Mouse (Mus musculus): Measurements from ENCODE around the gene Lrrk1.
"Not testable (repeated sequence)": the region's sequence is repeated elsewhere in the genome, so short reads cannot be mapped to it uniquely, and the experiment has no call there.

Lrrk1 gene

DNA sequence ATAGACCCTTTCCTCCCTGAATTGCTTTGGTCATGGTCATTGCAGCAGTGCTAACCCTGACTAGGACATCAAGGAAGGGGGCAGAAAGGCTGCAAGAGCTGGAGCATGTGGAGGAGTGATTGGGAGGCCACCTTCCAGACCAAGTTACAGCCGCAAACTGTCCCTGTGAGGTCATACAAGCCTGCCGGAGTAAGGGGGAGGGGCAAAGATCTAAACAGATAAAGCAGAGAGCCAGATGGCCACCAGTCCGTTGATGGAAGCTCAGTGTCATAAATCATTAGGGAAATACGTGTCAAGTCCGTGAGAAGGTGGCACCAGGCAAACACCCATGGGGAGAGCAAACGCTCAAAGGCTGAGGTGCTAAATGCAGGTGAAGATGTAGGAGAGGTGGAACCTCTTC lies 173.7 kb downstream of the Lrrk1 start:
- in situ Hi-C loops (cut with MboI; ENCODE audit: unreplicated experiment in 2 of 2), result no loop called here

DNA sequence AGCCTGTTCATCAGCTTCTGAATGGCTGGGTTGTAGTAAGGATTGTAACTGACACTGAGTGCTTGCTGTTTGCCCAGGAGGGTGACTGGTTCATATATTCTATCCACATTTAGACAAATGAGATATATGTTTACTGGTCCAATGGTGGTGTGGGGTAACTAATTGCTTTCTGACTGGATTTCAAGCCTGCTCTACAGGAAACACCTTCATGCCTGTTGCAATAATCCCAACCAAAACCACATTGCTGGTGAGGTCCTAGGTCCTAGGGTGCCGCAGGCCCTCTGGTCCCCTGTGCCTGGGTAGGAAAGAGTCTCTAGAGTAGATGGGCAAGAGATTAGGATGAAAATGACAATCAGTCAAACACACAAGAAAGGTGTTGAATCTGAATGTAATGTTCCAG lies 175.3 kb downstream of the Lrrk1 start:
- in situ Hi-C loops (cut with MboI; ENCODE audit: unreplicated experiment in 2 of 2), result no loop called here

DNA sequence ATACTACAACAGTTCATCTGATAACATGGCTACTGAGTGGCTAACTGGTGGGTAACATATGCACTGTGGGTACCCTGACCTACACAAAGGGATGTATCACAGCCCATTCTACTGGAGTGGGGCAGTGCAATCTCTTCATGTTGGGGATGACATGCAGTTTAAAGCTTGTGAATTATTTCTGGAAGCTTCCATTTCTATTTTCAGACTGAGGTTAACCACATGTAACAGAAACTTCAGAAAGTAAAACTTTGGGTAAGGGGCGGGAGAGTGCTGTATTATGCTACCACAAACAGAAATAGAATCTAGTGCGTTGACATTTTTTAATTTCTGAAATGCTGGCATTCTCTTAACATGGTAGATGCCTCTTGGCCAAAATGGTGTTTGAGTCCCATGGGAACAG lies 178.2 kb downstream of the Lrrk1 start:
- in situ Hi-C loops (cut with MboI; ENCODE audit: unreplicated experiment in 2 of 2), result no loop called here

DNA sequence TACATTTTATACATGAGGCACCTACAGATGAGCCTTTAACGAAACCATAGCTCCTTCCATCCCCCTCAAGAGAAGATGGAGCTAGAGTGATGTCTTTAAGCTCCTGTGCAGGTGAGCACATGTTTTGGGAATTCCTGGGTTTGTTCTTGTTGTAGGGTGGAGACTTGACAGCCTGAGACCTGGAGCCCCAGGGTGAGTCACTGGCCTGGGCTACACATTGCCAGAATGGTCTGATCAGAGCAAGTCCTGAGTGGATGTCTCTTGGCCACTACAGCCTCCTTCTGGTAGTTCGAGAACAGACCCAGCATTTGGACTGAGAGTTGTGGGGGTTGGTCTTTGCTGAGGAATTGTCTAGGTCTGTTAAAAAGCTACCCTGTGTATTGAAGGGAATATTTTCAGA lies 186.5 kb downstream of the Lrrk1 start:
- in situ Hi-C loops (cut with MboI; ENCODE audit: unreplicated experiment in 2 of 2), result loop anchor here in 1 of 2 experiments (5.0 kb wide), 1 partner anchor 41 kb away; no protein-coding TSS in a partner anchor

DNA sequence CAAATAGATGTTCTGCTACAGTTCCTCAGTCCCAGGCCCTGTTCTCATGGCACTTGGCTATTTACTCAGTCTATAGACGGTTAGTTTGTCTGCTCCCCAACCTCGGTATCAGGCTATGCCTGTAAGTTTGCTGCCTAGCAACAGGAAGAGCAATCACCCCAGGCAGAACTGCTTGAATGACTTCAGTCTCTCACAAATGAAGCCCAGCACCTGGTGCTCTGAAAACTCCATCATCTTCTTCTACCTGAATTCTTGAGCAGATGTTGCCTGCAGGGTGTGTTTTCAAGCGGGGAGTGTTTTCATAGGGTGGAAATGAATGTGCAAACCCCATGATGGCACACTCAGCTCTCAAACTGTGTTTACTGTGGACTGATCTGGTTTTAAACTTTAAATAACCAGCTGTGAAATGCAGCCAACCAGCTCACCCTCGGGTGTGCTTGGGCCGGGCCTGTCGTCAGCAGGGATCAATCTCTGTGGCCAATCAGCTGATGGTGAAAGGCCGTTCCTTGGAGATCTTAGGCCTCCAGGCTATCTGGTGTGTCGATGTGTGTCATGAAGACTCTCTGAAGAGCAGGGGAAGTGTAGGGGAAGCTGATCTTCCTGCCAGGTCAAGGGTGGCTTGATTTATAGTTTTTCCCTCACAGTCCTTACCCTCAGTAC lies 187.2 kb downstream of the Lrrk1 start:
- in situ Hi-C loops (cut with MboI; ENCODE audit: unreplicated experiment in 2 of 2), result loop anchor here in 1 of 2 experiments (5.0 kb wide), 1 partner anchor 41 kb away; no protein-coding TSS in a partner anchor

DNA sequence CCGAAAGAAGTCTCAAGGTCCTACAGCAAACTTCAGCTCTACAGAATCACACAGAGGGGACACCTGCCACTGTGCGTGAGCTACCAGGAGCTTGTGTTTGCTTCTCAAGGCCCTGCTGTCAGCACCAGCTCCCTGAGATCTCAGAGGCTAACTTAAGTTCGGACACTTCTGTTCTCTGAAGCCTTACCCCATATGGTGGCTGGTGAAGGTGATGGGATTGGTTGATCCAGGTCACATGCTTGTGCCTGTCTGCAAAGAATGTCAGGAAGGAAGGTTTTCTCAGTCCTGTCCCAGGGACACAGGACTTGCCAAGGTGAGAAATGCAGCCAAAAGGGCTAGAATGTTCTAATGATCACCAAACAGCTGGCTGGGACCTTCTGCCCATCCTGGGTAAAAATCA lies 187.8 kb downstream of the Lrrk1 start:
- in situ Hi-C loops (cut with MboI; ENCODE audit: unreplicated experiment in 2 of 2), result loop anchor here in 1 of 2 experiments (5.0 kb wide), 1 partner anchor 42 kb away; no protein-coding TSS in a partner anchor

- in situ Hi-C loops (cut with MboI; ENCODE audit: unreplicated experiment in 2 of 2), result loop anchor here in 1 of 2 experiments (5.0 kb wide), 2 partner anchors 48 to 87 kb away; no protein-coding TSS in a partner anchor
Observed at GRCm38 (mm10) chr7:66199391-66199831, 188.7 kb downstream of the Lrrk1 start.

- in situ Hi-C loops (cut with MboI; ENCODE audit: unreplicated experiment in 2 of 2), result loop anchor here in 1 of 2 experiments (5.0 kb wide), 2 partner anchors 49 to 86 kb away; no protein-coding TSS in a partner anchor
Observed at GRCm38 (mm10) chr7:66198416-66198815, 189.7 kb downstream of the Lrrk1 start.

- in situ Hi-C loops (cut with MboI; ENCODE audit: unreplicated experiment in 2 of 2), result loop anchor here in 1 of 2 experiments (5.0 kb wide), 2 partner anchors 50 to 85 kb away; no protein-coding TSS in a partner anchor
Observed at GRCm38 (mm10) chr7:66196609-66197445, 191.3 kb downstream of the Lrrk1 start.

- in situ Hi-C loops (cut with MboI; ENCODE audit: unreplicated experiment in 2 of 2), result loop anchor here in 1 of 2 experiments (5.0 kb wide), 2 partner anchors 51 to 84 kb away; no protein-coding TSS in a partner anchor
Observed at GRCm38 (mm10) chr7:66195881-66196280, 192.3 kb downstream of the Lrrk1 start.

DNA sequence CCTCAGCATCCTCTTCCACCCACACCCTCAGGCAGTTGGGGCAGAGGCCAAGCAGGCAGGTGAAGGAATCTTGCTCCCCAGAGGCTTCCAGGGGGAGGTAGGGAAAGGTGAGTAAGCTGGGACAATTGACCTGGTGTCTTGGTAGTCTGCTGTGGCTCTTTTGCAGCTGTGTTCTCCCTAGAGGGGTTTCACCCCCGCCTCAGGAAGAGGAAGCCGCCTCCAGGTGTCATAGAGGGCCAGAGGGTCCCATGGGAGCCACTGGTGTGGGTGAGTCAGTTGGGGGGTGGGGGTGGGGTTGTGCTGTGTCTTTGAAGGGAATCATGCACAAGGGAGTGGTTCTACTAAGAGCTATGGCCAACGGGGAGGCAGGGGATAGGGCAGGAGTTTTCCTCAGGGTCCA lies 193.6 kb downstream of the Lrrk1 start:
- in situ Hi-C loops (cut with MboI; ENCODE audit: unreplicated experiment in 2 of 2), result no loop called here

DNA sequence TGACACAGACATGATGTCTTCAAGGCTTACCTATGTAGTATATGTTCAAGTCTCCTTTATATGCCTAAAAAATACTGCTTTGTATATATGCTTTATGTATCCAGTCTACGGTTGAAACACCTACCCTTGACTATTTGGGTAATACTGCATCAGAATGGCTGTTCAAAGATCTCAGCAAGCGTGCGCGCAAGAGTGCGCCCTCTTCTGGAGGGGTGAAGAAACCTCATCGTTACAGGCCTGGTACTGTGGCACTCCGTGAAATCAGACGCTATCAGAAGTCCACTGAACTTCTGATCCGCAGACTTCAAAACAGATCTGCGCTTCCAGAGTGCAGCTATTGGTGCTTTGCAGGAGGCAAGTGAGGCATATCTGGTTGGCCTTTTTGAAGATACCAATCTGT lies 197.8 kb downstream of the Lrrk1 start:
- in situ Hi-C loops (cut with MboI; ENCODE audit: unreplicated experiment in 2 of 2), result not testable (repeated sequence)

DNA sequence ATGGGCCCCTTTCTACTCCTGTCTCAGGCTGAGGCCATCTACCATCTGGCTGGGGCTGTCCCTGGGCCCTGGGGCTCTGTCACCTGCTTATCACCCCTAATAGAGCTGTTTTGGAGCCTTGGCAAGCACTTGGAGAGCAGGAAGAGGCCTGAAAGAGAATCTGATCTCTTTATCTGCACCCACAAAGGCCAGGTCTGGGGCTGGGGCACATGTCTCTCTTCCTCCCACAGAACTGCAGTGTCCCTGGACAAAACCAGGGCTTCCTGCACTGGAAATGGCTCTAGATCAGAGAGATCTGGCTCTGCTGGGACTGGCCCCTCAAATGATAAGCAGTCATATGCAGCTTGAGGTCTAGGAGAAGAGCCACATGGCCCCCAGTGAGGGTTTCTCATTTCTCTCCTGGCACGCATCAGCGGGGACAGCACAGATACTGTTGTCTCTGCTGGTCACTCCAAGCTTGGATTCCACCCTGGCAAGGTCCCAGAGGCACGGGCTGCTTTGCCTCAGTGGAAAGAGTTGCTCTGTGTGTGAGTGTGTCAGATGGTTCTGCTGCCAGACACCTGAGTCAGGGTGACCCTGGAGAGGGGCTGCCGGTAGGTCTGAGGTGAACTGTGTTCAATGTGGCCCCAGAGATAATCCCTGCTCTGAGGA lies 200.4 kb downstream of the Lrrk1 start:
- in situ Hi-C loops (cut with MboI; ENCODE audit: unreplicated experiment in 2 of 2), result loop anchor here in 1 of 2 experiments (5.0 kb wide), 1 partner anchor 65 kb away; no protein-coding TSS in a partner anchor

- in situ Hi-C loops (cut with MboI; ENCODE audit: unreplicated experiment in 2 of 2), result loop anchor here in 1 of 2 experiments (5.0 kb wide), 1 partner anchor 63 kb away; no protein-coding TSS in a partner anchor
Observed at GRCm38 (mm10) chr7:66185370-66185769, 202.8 kb downstream of the Lrrk1 start.

- in situ Hi-C loops (cut with MboI; ENCODE audit: unreplicated experiment in 2 of 2), result no loop called here
Observed at GRCm38 (mm10) chr7:66184026-66184425, 204.1 kb downstream of the Lrrk1 start.

- in situ Hi-C loops (cut with MboI; ENCODE audit: unreplicated experiment in 2 of 2), result no loop called here
Observed at GRCm38 (mm10) chr7:66183404-66183803, 204.7 kb downstream of the Lrrk1 start.

DNA sequence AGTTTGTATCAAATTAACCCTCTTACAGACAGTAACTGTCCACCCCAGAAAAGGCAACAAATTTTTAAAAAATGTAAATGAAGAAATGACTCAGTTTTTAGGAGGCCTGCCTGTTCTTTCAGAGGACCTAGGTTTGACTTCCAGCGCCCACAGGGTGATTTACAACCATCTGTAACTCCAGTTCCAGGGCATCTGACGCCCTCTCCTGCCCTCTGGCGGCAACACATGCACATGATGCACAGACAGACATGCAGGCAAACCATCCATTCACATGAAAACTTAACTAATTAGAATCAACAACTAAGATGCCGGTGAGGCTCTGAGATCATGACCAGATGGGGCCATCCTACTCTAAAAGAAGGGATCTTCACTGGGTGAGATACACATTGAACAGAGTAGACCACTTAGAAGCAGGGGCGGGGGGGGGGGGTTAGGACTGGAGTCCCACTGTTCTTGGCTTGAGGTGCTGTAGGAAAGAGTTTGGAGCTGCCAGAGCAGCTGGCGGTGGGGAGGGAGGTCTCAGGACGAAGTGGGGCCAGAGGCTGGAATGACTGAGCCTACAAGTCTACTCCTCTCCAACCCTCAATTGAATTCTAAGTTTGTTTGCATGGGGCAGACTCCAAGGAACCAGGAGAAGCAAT lies 206.0 kb downstream of the Lrrk1 start:
- in situ Hi-C loops (cut with MboI; ENCODE audit: unreplicated experiment in 2 of 2), result no loop called here

GRCm38 (mm10) chr7:66180711-66181365 lies 207.3 kb downstream of the Lrrk1 start:
- in situ Hi-C loops (cut with MboI; ENCODE audit: unreplicated experiment in 2 of 2), result no loop called here

DNA sequence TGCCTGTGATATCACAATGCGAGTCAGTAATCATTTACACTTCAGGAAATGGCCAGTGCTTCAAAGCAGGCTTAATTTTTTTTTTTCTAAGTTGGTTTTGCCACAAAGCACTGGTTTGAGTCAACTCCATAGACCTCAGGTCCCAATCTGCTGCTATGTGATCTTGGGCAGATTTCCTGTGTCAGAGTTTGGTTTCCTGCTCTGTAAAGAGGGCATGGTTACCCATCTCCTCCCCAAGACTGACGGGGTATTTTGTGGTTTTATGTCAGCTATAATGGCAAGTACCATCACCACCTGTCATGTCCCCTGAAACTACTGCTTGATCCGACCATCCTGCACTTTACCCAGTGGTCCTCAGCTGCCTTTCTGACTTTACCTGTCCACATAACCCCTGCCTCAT lies 207.9 kb downstream of the Lrrk1 start:
- in situ Hi-C loops (cut with MboI; ENCODE audit: unreplicated experiment in 2 of 2), result no loop called here

DNA sequence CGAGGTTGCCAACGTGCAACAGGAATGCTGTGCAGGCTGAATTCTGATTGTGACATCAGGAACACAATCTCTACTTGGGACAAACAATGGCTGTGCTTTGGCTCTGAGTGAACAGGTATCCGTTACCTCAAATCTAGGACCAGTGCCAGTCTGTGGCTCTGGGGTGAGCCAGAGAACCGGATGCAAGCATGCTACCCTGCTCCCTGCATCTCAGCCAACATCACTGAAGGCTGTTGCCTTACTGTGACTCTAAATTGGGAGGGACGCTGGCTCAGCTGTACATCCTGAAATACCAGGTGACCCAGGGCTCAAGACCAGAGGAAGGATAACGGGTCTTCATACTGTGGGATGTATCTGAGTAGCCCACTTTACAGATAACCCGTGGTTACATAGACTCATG lies 208.4 kb downstream of the Lrrk1 start:
- in situ Hi-C loops (cut with MboI; ENCODE audit: unreplicated experiment in 2 of 2), result no loop called here

Measured in v-Abl transformed pro-B cells (cell line).